Mouse (Mus musculus) myocyte (in vitro differentiated cells): Measurements from ENCODE around the gene Pou3f1. TPM values are rescaled to one million over a fixed set of nuclear protein-coding genes. Genes with fewer than 3 reads are reported as not detected.

Experiments
- H3K27me3 ChIP-seq: one replicate; pipeline ENCODE4 v1.6.1; 2011; ENCODE audit not compliant: control insufficient read depth, insufficient read depth, insufficient read length
- H3K36me3 ChIP-seq: one replicate; pipeline ENCODE4 v1.6.1; 2011; ENCODE audit not compliant: control insufficient read depth, insufficient read depth
- H3K4me2 ChIP-seq: one replicate; pipeline ENCODE4 v1.6.1; 2011; ENCODE audit warnings: low read depth, control low read depth
- H3K4me3 ChIP-seq: one replicate; pipeline ENCODE4 v1.5.1; 2011; ENCODE audit warnings: mild to moderate bottlenecking, control low read depth, moderate library complexity
- H3K79me2 ChIP-seq: one replicate; pipeline ENCODE4 v1.6.1; 2011; ENCODE audit not compliant: control insufficient read depth, insufficient read depth
- H3ac ChIP-seq: one replicate; pipeline ENCODE4 v1.6.1; 2011; ENCODE audit not compliant: control insufficient read depth, insufficient read length
- CEBPB ChIP-seq: IDR thresholded peaks from 2 replicates; pipeline ENCODE4 v1.6.1; 2011; ENCODE audit warnings: mild to moderate bottlenecking, moderate library complexity; ENCODE audit not compliant: poor library complexity, insufficient read depth, severe bottlenecking
- E2F4 ChIP-seq: IDR thresholded peaks from one replicate; pipeline ENCODE4 v1.6.1; 2011; ENCODE audit warnings: mild to moderate bottlenecking, control low read depth, moderate library complexity; ENCODE audit not compliant: insufficient read depth
- MAX ChIP-seq: IDR thresholded peaks from one replicate; pipeline ENCODE4 v1.6.1; 2011; ENCODE audit warnings: low read depth, mild to moderate bottlenecking, control low read depth
- MYOD1 ChIP-seq, 3 experiments: IDR thresholded peaks; one replicate each; pipeline ENCODE4 v1.6.1; 2011; ENCODE audit warnings: control low read depth in 2 of 3, low read depth in 2 of 3, mild to moderate bottlenecking in 2 of 3, moderate library complexity in 1 of 3; ENCODE audit not compliant: insufficient read length in 2 of 3, control insufficient read depth in 1 of 3
- MYOG ChIP-seq, 3 experiments: IDR thresholded peaks; one replicate each; pipeline ENCODE4 v1.6.1; 2011; ENCODE audit warnings: control low read depth in 2 of 3, low read depth in 2 of 3, mild to moderate bottlenecking in 2 of 3; ENCODE audit not compliant: insufficient read length in 2 of 3, control insufficient read depth in 1 of 3, insufficient read depth in 1 of 3
- POLR2A ChIP-seq: IDR thresholded peaks from one replicate; pipeline ENCODE4 v1.6.1; 2011; ENCODE audit warnings: low read depth, mild to moderate bottlenecking, control low read depth, moderate library complexity; ENCODE audit not compliant: insufficient read length
- POLR2AphosphoS2 ChIP-seq: IDR thresholded peaks from one replicate; pipeline ENCODE4 v1.6.1; 2011; ENCODE audit warnings: low read depth, control low read depth; ENCODE audit not compliant: insufficient read length
- REST ChIP-seq: IDR thresholded peaks from one replicate; pipeline ENCODE4 v1.6.1; 2011; ENCODE audit warnings: mild to moderate bottlenecking, control low read depth, moderate library complexity; ENCODE audit not compliant: insufficient read depth, insufficient read length
- SRF ChIP-seq: IDR thresholded peaks from one replicate; pipeline ENCODE4 v1.6.1; 2011; ENCODE audit warnings: low read depth; ENCODE audit not compliant: control insufficient read depth, insufficient read length
- TCF12 ChIP-seq: IDR thresholded peaks from one replicate; pipeline ENCODE4 v1.6.1; 2011; ENCODE audit warnings: mild to moderate bottlenecking, control low read depth; ENCODE audit not compliant: poor library complexity, insufficient read depth, severe bottlenecking
- TCF3 ChIP-seq: IDR thresholded peaks from one replicate; pipeline ENCODE4 v1.6.1; 2011; ENCODE audit warnings: low read depth, control low read depth; ENCODE audit not compliant: insufficient read length
- USF1 ChIP-seq: IDR thresholded peaks from one replicate; pipeline ENCODE4 v1.6.1; 2011; ENCODE audit warnings: low read depth, mild to moderate bottlenecking, control low read depth, moderate library complexity
- polyA plus RNA-seq: library from polyadenylated mRNA; unstranded; fragments of >200 nt; fragmentation: generic; extraction: Trizol; gene quantifications from one replicate; pipeline ENCODE4 v1.2.1, GENCODE M21; 2012; ENCODE audit warnings: missing spikeins

The Pou3f1 gene
- polyA plus RNA-seq, 1 experiment: 0.01 TPM

- H3K27me3 ChIP-seq: peaks cover 36% of the 10 kb centered on the region
- no peak overlapping the region for H3K4me2 ChIP-seq
- H3ac ChIP-seq: no peak overlapping the region
- no peak overlapping the region for H3K4me3 ChIP-seq
- TF ChIP-seq MAX: no peak
- no peak for TF ChIP-seq MYOG (IDR thresholded peaks at IDR 0.05; ENCODE audit: control insufficient read depth in 1 of 3, insufficient read depth in 1 of 3, insufficient read length in 2 of 3, low read depth in 2 of 3)
- no peaks in the 10 kb centered on the region for H3K79me2 ChIP-seq
- H3K36me3 ChIP-seq: no peaks in the 10 kb centered on the region
Measured at GRCm38 (mm10) chr4:124668078-124668477, 11.5 kb downstream of the Pou3f1 start.

GRCm38 (mm10) chr4:124670232-124670631, 13.6 kb downstream of the Pou3f1 start:
- Histone ChIP-seq H3ac (no peak overlapping the region), H3K27me3 (peaks cover 19% of the 10 kb centered on the region), H3K4me2 (no peak overlapping the region), H3K36me3 (no peaks in the 10 kb centered on the region), H3K79me2 (no peaks in the 10 kb centered on the region), H3K4me3 (no peak overlapping the region)
- no peak for TF ChIP-seq MYOD1 (IDR thresholded peaks at IDR 0.05; ENCODE audit: control insufficient read depth in 1 of 3, insufficient read length in 2 of 3, low read depth in 2 of 3)
- TF ChIP-seq MAX: no peak
- TF ChIP-seq MYOG (IDR thresholded peaks at IDR 0.05; ENCODE audit: control insufficient read depth in 1 of 3, insufficient read depth in 1 of 3, insufficient read length in 2 of 3, low read depth in 2 of 3): no peak
- no peak for TF ChIP-seq CEBPB
- TF ChIP-seq TCF12: no peak
- no peak for TF ChIP-seq SRF
- TF ChIP-seq POLR2A: no peak
- TF ChIP-seq TCF3: no peak
- TF ChIP-seq REST: no peak

- Histone ChIP-seq H3ac (no peak overlapping the region), H3K4me3 (no peak overlapping the region), H3K4me2 (no peak overlapping the region), H3K27me3 (peaks cover 17% of the 10 kb centered on the region), H3K36me3 (peaks cover 8% of the 10 kb centered on the region), H3K79me2 (no peaks in the 10 kb centered on the region)
- TF ChIP-seq TCF12 (no peak), SRF (no peak), CEBPB (no peak), REST (no peak), MYOG (IDR thresholded peaks at IDR 0.05; ENCODE audit: control insufficient read depth in 1 of 3, insufficient read depth in 1 of 3, insufficient read length in 2 of 3, low read depth in 2 of 3) (no peak), TCF3 (no peak)
Measured at GRCm38 (mm10) chr4:124671583-124671982, 15.0 kb downstream of the Pou3f1 start.

GRCm38 (mm10) chr4:124672347-124673320, 16.0 kb downstream of the Pou3f1 start:
- H3K27me3 ChIP-seq: peaks cover 9% of the 10 kb centered on the region
- H3K4me2 ChIP-seq: no peak overlapping the region
- no peak overlapping the region for H3ac ChIP-seq
- no peak overlapping the region for H3K4me3 ChIP-seq
- TF ChIP-seq MAX (no peak), CEBPB (no peak), POLR2AphosphoS2 (no peak), MYOD1 (IDR thresholded peaks at IDR 0.05; ENCODE audit: control insufficient read depth in 1 of 3, insufficient read length in 2 of 3, low read depth in 2 of 3) (no peak), POLR2A (no peak), USF1 (no peak), E2F4 (no peak)
- H3K79me2 ChIP-seq: no peaks in the 10 kb centered on the region
- H3K36me3 ChIP-seq: peaks cover 12% of the 10 kb centered on the region

GRCm38 (mm10) chr4:124674334-124675032, 17.9 kb downstream of the Pou3f1 start:
- H3ac ChIP-seq: no peak overlapping the region
- H3K79me2 ChIP-seq: no peaks in the 10 kb centered on the region
- H3K4me3 ChIP-seq: no peak overlapping the region
- peaks cover 22% of the 10 kb centered on the region for H3K36me3 ChIP-seq
- no peaks in the 10 kb centered on the region for H3K27me3 ChIP-seq
- no peak overlapping the region for H3K4me2 ChIP-seq
- TF ChIP-seq REST (no peak), MYOG (IDR thresholded peaks at IDR 0.05; ENCODE audit: control insufficient read depth in 1 of 3, insufficient read depth in 1 of 3, insufficient read length in 2 of 3, low read depth in 2 of 3) (no peak), MAX (no peak), TCF3 (no peak), SRF (no peak)
